Mouse (Mus musculus) forebrain, embryonic 14.5 days (tissue): ENCODE results near the gene Dchs2. TPM values are rescaled to one million over a fixed set of nuclear protein-coding genes. Genes with fewer than 3 reads are reported as not detected.

Source experiments
- ATAC-seq: fragments of 200-750 bp; cut with Nextera tagmentation; 2 replicates; pipeline ENCODE4 v1.8.0; 2017; ENCODE audit warnings: mild to moderate bottlenecking, moderate library complexity
- DNase-seq: peaks from one replicate; pipeline ENCODE4 v3.0.0-alpha.2; 2015; ENCODE audit warnings: low spot score
- H3K27ac ChIP-seq: fragments of 300-500 bp; sonication (generic); 2 replicates; pipeline ENCODE4 v1.5.1; 2014; ENCODE audit warnings: low read depth, mild to moderate bottlenecking, control low read depth, low read length, moderate library complexity
- H3K27me3 ChIP-seq: fragments of 300-500 bp; sonication (generic); replicated peaks from 2 replicates; pipeline ENCODE4 v1.6.1; 2014; ENCODE audit warnings: low read length, control low read depth, mixed read lengths; ENCODE audit not compliant: control insufficient read depth, insufficient read depth
- H3K36me3 ChIP-seq: fragments of 300-500 bp; sonication (generic); 2 replicates; pipeline ENCODE4 v1.6.1; 2014; ENCODE audit warnings: low read length, control low read depth; ENCODE audit not compliant: control insufficient read depth, insufficient read depth
- H3K4me1 ChIP-seq: fragments of 300-500 bp; sonication (generic); 2 replicates; pipeline ENCODE4 v1.6.1; 2014; ENCODE audit warnings: antibody characterized with exemption, low read length, control low read depth; ENCODE audit not compliant: control insufficient read depth, insufficient read depth
- H3K4me2 ChIP-seq: fragments of 300-500 bp; sonication (generic); 2 replicates; pipeline ENCODE4 v1.6.1; 2014; ENCODE audit warnings: mild to moderate bottlenecking, control low read depth, low read length
- H3K4me3 ChIP-seq: fragments of 300-500 bp; sonication (generic); 2 replicates; pipeline ENCODE4 v1.5.1; 2014; ENCODE audit warnings: low read depth, low read length, control low read depth
- H3K9ac ChIP-seq: fragments of 300-500 bp; sonication (generic); 2 replicates; pipeline ENCODE4 v1.6.1; 2014; ENCODE audit warnings: mild to moderate bottlenecking, low read length, control low read depth, moderate library complexity
- H3K9me3 ChIP-seq: fragments of 300-500 bp; sonication (generic); replicated peaks from 2 replicates; pipeline ENCODE4 v1.6.1; 2016; ENCODE audit warnings: low read length, control low read depth, mixed read lengths; ENCODE audit not compliant: control insufficient read depth
- WGBS: fragments of 180-500 bp; shearing (Covaris S2); extraction: QIAGEN DNeasy Blood & Tissue Kit; methylation state at CpG from one replicate; pipeline ENCODE4 v1.1.7; 2014; 5-methylcytosine and 5-hydroxymethylcytosine counted together
- polyA plus RNA-seq: library from polyadenylated mRNA; unstranded; fragments of >200 nt; fragmentation: Nextera tagmentation; extraction: Ambion mirVana; gene quantifications from 2 replicates; pipeline ENCODE4 v1.2.1, GENCODE M21; 2014

The Dchs2 gene
- polyA plus RNA-seq, 1 experiment from 2014 or later = 0.27 TPM

GRCm38 (mm10) chr3:83374333-83374732 is 246.6 kb downstream of the Dchs2 start:
- Histone ChIP-seq H3K27ac (no peak overlapping the region), H3K36me3 (no peaks in the 10 kb centered on the region), H3K4me3 (no peak overlapping the region), H3K4me2 (no peak overlapping the region), H3K9ac (no peak overlapping the region), H3K4me1 (no peaks in the 10 kb centered on the region), H3K9me3 (no peaks in the 10 kb centered on the region), H3K27me3 (no peaks in the 10 kb centered on the region)
- ATAC-seq (no peak), DNase-seq (no peak)
- 85% methylated on average over 6 of the region's 6 CpGs for WGBS

DNA sequence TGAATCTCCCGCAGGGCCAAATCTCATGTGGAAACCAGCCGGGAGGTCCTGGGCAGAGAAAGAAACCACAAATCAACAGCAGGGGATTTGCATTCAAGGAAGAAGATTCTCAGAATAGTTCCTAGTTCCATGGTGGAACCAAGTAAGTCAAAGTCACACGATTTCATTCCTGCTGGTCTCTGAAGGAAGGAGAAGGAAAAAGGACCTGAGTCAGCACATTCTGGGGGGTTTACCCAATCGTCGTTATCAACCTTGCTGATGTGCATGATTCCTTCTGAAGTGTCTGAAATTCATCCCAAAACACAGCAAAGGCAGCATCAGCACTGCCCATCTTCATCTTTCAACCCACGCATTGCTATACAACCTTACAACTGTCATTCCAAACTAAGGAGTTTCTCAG is 249.1 kb downstream of the Dchs2 start:
- Histone ChIP-seq H3K4me3 (no peak overlapping the region), H3K9me3 (no peaks in the 10 kb centered on the region), H3K27ac (no peak overlapping the region), H3K4me2 (no peak overlapping the region), H3K36me3 (no peaks in the 10 kb centered on the region), H3K4me1 (no peaks in the 10 kb centered on the region), H3K9ac (no peak overlapping the region), H3K27me3 (no peaks in the 10 kb centered on the region)
- DNase-seq = no peak
- no peak for ATAC-seq
- WGBS = 92% methylated on average over 6 of the region's 6 CpGs

Other genes with a start within 250 kb of the Dchs2 start
- 0.05 and 0.12 TPM in 2 replicates for gene Lrat, start 224.0 kb upstream of the Dchs2 start, polyA plus RNA-seq
- not detected in 2 replicates for gene Fgg, start 120.2 kb upstream of the Dchs2 start, polyA plus RNA-seq
- not detected in 2 replicates for gene Fga, start 101.9 kb upstream of the Dchs2 start, polyA plus RNA-seq
- not detected in 2 replicates for gene Fgb, start 78.1 kb upstream of the Dchs2 start, polyA plus RNA-seq
- 140 and 145 TPM in 2 replicates for gene Plrg1, start 72.4 kb upstream of the Dchs2 start, polyA plus RNA-seq